Mouse (Mus musculus): ENCODE results near the gene Nppb. TPM values are rescaled to one million over a fixed set of nuclear protein-coding genes. Genes with fewer than 3 reads are reported as not detected.

The Nppb gene
- polyA plus RNA-seq, 2 experiments: not detected

DNA sequence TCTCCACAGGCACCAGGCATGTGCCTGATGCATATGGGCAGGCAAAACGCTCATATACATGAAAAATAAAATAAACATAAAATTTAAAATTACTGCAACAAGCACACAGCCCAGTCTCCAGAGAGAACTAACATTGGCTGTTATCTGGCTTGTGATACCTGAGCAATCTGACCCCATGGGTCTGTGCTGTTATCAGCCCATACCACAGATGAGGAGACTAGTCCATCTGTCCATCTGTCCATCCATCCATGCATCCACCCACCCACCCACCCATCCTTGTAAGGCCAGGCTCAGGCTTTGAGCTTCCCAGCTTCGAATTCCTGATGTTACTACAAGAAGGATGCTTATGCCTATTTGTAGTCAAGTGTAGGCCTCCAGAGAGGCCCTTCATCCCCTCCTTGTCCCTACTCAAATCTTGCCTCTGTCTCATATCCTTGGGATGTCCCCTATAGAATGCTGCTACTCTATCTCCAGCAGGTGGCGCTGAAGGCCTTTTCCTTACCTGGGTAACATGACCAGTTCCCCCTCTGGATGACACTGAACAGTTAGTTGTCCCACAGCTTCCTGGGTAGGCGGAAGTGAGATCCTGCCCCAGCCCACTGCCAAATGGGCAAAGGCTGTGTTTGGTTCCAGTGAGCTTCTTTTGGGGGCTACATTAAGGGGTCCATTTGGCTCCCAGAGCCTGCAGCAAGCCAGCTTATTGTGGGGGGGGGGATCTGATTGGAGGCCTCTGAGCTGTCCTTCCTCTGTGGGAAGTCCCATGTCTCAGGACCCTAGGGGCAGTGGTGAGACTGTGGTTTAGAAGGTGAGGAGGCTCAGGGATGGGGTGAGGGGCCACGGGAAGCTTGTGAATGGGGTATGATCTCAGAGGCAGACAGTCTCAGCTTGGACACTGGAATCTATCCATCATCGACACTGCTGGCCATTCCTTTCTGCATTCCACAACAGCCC lies 25.4 kb upstream of the Nppb start:
- TF ChIP-seq EP300 (IDR thresholded peaks at IDR 0.05; ENCODE audit: low read depth) (no peak), CTCF (IDR thresholded peaks at IDR 0.05; ENCODE audit: low read depth) (peak; percentile 85)
- no peak overlapping the region for H3K9ac ChIP-seq (replicated peaks)

DNA sequence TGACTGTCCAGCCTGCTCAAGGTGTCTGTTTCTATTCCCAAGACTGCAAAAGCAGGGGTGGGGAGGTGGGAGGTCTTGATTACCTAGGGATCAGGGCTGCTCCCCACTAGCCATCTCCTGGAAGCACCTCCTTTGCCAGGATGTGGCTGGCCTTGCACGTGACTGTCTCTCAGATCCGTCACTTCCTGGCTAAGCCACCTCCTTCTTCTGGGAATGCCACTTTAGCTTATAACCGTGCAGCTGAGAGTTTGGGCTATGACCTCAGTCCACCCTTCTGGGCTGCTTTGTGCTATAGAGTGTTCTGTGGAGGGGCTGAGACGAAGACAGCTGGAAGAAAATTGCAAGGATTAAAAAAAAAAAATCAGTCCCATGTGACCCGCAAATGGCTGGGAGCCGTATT lies 22.8 kb upstream of the Nppb start:
- Histone ChIP-seq H3K27ac (no peak overlapping the region), H3K4me3 (ENCODE audit: insufficient read depth in 1 of 2, low read depth in 2 of 2, low read length in 2 of 2) (no peak overlapping the region), H3K4me1 (replicated peaks; ENCODE audit: control insufficient read depth in 2 of 2, insufficient read depth in 2 of 2, low read length in 1 of 2) (no peaks in the 10 kb centered on the region), H3K27me3 (ENCODE audit: control insufficient read depth, insufficient read depth, low read length) (no peaks in the 10 kb centered on the region), H3K9me3 (ENCODE audit: control insufficient read depth, low read length) (no peaks in the 10 kb centered on the region), H3K4me2 (ENCODE audit: low read depth) (no peak overlapping the region), H3K9ac (replicated peaks) (no peak overlapping the region), H3K36me3 (replicated peaks; ENCODE audit: control insufficient read depth, insufficient read depth, low read depth) (no peaks in the 10 kb centered on the region)
- WGBS (ENCODE audit: insufficient replicate concordance): 42% methylated on average over 6 of the region's 6 CpGs
- DNase-seq (ENCODE audit: low read depth in 3 of 3, low spot score in 3 of 3) (no peak), ATAC-seq (ENCODE audit: insufficient read depth) (no peak)
- no peak for TF ChIP-seq EP300 (IDR thresholded peaks at IDR 0.05; ENCODE audit: low read depth)

More for the DNA sequence above, 25.4 kb upstream of the Nppb start:
- Histone ChIP-seq H3K27ac (no peak overlapping the region), H3K4me3 (ENCODE audit: insufficient read depth in 1 of 2, low read depth in 2 of 2, low read length in 2 of 2) (no peak overlapping the region), H3K4me2 (ENCODE audit: low read depth) (no peak overlapping the region), H3K36me3 (replicated peaks; ENCODE audit: control insufficient read depth, insufficient read depth, low read depth) (no peaks in the 10 kb centered on the region), H3K9me3 (ENCODE audit: control insufficient read depth, low read length) (no peaks in the 10 kb centered on the region), H3K27me3 (ENCODE audit: control insufficient read depth, insufficient read depth, low read length) (no peaks in the 10 kb centered on the region), H3K4me1 (replicated peaks; ENCODE audit: control insufficient read depth in 2 of 2, insufficient read depth in 2 of 2, low read length in 1 of 2) (no peaks in the 10 kb centered on the region)
- ATAC-seq (ENCODE audit: insufficient read depth): peak; percentile 51; the same call in 1 of the 2 replicates
- 26% methylated on average over 6 of the region's 6 CpGs for WGBS (ENCODE audit: insufficient replicate concordance)
- DNase-seq (ENCODE audit: low read depth in 3 of 3, low spot score in 3 of 3): peak; percentile 52 to 57 (median 56)

DNA sequence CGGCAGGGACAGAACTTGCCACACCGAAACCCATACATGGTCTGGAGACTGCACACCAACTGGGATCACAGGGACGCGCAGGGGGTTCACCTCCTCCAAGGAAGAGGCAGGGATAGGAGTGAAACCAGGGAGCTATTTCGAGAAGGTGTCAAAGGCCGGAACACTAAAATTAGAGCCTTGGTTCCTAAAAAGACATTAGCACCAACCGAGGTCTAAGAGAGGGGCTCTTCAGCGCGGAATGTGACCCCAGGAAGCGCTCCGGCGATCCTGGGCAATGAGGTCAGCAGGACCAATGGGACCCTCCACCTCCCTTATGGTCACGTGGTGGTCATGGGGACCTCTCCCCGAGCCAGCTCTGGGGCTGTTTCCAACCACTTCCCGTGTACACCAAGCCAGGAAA lies 22.0 kb upstream of the Nppb start:
- WGBS (ENCODE audit: insufficient replicate concordance): 74% methylated on average over 15 of the region's 15 CpGs
- Histone ChIP-seq H3K4me2 (ENCODE audit: low read depth) (no peak overlapping the region), H3K36me3 (replicated peaks; ENCODE audit: control insufficient read depth, insufficient read depth, low read depth) (no peaks in the 10 kb centered on the region), H3K9ac (replicated peaks) (no peak overlapping the region), H3K4me1 (replicated peaks; ENCODE audit: control insufficient read depth in 2 of 2, insufficient read depth in 2 of 2, low read length in 1 of 2) (no peaks in the 10 kb centered on the region), H3K27ac (no peak overlapping the region), H3K27me3 (ENCODE audit: control insufficient read depth, insufficient read depth, low read length) (no peaks in the 10 kb centered on the region), H3K4me3 (ENCODE audit: insufficient read depth in 1 of 2, low read depth in 2 of 2, low read length in 2 of 2) (no peak overlapping the region), H3K9me3 (ENCODE audit: control insufficient read depth, low read length) (no peaks in the 10 kb centered on the region)
- no peak for ATAC-seq (ENCODE audit: insufficient read depth)
- no peak for DNase-seq (ENCODE audit: low read depth in 3 of 3, low spot score in 3 of 3)
- no peak for TF ChIP-seq EP300 (IDR thresholded peaks at IDR 0.05; ENCODE audit: low read depth)
- no peak for TF ChIP-seq CTCF (IDR thresholded peaks at IDR 0.05; ENCODE audit: low read depth)

DNA sequence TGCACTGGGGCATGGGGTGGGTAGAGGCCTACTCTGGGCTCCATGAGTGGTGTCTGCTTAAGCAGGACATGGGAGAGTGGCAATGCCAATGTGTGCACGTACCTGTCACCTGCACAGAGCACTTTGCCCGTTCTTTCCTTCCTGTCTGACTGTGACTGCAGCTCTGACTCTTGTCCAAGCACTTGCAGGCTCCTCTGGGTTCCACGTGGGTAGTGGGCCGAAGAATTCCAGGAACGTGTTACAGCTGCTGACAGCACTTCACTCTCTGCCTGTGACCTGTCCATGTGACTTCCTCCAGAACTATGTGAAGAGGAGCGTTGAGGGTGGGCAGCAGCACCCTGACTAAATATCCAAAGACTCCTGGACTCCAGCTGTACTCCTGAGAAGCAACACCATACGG lies 19.9 kb upstream of the Nppb start:
- Histone ChIP-seq H3K27me3 (ENCODE audit: control insufficient read depth, insufficient read depth, low read length) (no peaks in the 10 kb centered on the region), H3K4me2 (ENCODE audit: low read depth) (no peak overlapping the region), H3K4me3 (ENCODE audit: insufficient read depth in 1 of 2, low read depth in 2 of 2, low read length in 2 of 2) (no peak overlapping the region), H3K4me1 (replicated peaks; ENCODE audit: control insufficient read depth in 2 of 2, insufficient read depth in 2 of 2, low read length in 1 of 2) (no peaks in the 10 kb centered on the region), H3K36me3 (replicated peaks; ENCODE audit: control insufficient read depth, insufficient read depth, low read depth) (no peaks in the 10 kb centered on the region), H3K27ac (no peak overlapping the region), H3K9me3 (ENCODE audit: control insufficient read depth, low read length) (no peaks in the 10 kb centered on the region), H3K9ac (replicated peaks) (no peak overlapping the region)
- ATAC-seq (ENCODE audit: insufficient read depth) (no peak), DNase-seq (ENCODE audit: low read depth in 3 of 3, low spot score in 3 of 3) (no peak)
- WGBS (ENCODE audit: insufficient replicate concordance): 52% methylated on average over 7 of the region's 7 CpGs
- no peak for TF ChIP-seq CTCF (IDR thresholded peaks at IDR 0.05; ENCODE audit: low read depth)

DNA sequence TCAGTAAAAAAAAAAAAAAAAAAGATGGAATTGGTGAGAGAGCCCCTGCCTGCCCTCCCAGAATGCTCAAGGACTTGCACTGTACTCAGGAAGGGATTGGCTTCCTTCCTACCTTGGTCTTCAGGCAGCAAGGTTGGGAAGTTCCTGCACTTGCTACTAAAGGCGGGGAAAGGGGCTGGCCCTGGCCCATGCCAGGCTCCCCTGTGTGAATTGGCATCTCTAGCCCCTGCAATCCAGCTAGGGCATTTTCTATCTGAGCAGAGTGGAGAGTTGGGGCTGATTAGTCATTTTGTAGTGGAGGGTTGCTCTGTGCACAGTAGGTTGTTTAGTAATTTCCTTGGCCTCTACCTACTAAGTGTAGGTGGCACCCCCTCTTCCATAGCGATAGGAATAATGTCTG lies 16.8 kb upstream of the Nppb start:
- ATAC-seq (ENCODE audit: insufficient read depth) (no peak), DNase-seq (ENCODE audit: low read depth in 3 of 3, low spot score in 3 of 3) (no peak)
- Histone ChIP-seq H3K36me3 (replicated peaks; ENCODE audit: control insufficient read depth, insufficient read depth, low read depth) (no peaks in the 10 kb centered on the region), H3K4me3 (ENCODE audit: insufficient read depth in 1 of 2, low read depth in 2 of 2, low read length in 2 of 2) (no peak overlapping the region), H3K9me3 (ENCODE audit: control insufficient read depth, low read length) (no peaks in the 10 kb centered on the region), H3K27me3 (ENCODE audit: control insufficient read depth, insufficient read depth, low read length) (no peaks in the 10 kb centered on the region), H3K4me2 (ENCODE audit: low read depth) (no peak overlapping the region), H3K27ac (no peak overlapping the region), H3K9ac (replicated peaks) (no peak overlapping the region), H3K4me1 (replicated peaks; ENCODE audit: control insufficient read depth in 2 of 2, insufficient read depth in 2 of 2, low read length in 1 of 2) (no peaks in the 10 kb centered on the region)
- no peak for TF ChIP-seq CTCF (IDR thresholded peaks at IDR 0.05; ENCODE audit: low read depth)
- no peak for TF ChIP-seq EP300 (IDR thresholded peaks at IDR 0.05; ENCODE audit: low read depth)
- WGBS (ENCODE audit: insufficient replicate concordance): 54% methylated on average over 2 of the region's 2 CpGs

All from liver, embryonic 14.5 days (tissue).